Mouse (Mus musculus) CH12.LX (cell line): ENCODE measurements at regions not wholly inside any gene's neighbourhood (a gene's known extent, or its start where the extent isn't known, plus 50 kb on each side); places are given as distances from the start of the nearest gene placed in this dataset.

ENCODE experiments used
- DNase-seq: peaks from one replicate; pipeline ENCODE4 v3.0.0-alpha.2; 2013; ENCODE audit errors: extremely low read depth
- H3K27ac ChIP-seq: 2 replicates; pipeline ENCODE4 v1.5.1; 2012; ENCODE audit warnings: low read depth, mild to moderate bottlenecking, control low read depth, moderate library complexity; ENCODE audit not compliant: insufficient read depth
- H3K27me3 ChIP-seq: replicated peaks from 2 replicates; pipeline ENCODE3; 2012; ENCODE audit warnings: inconsistent platforms
- H3K36me3 ChIP-seq, 2 experiments: replicated peaks in 1 of 2; 2 replicates each; pipeline versions ENCODE3 to v1.6.1; 2012; ENCODE audit warnings: inconsistent platforms in 1 of 2, low read length in 1 of 2, mild to moderate bottlenecking in 1 of 2, mixed read lengths in 1 of 2, moderate library complexity in 1 of 2; ENCODE audit not compliant: control insufficient read depth in 1 of 2, insufficient read depth in 1 of 2
- H3K4me1 ChIP-seq, 2 experiments: 2 replicates each; pipeline ENCODE4 v1.6.1; 2012; ENCODE audit warnings: inconsistent platforms in 1 of 2, moderate library complexity in 1 of 2; ENCODE audit not compliant: insufficient read depth in 2 of 2, control insufficient read depth in 1 of 2
- H3K4me2 ChIP-seq: 2 replicates; pipeline ENCODE4 v1.6.1; 2012; ENCODE audit warnings: low read depth, mild to moderate bottlenecking, control low read depth; ENCODE audit not compliant: poor library complexity, insufficient read depth, severe bottlenecking
- H3K4me3 ChIP-seq, 3 experiments: fragments of 150-350 bp in 1 of 3; sonication (generic) in 1 of 3; replicated peaks in 1 of 3; 2 replicates each; pipeline versions ENCODE3 to v1.5.1; 2011 to 2012; ENCODE audit warnings: low read depth in 2 of 3, low read length in 2 of 3, mild to moderate bottlenecking in 2 of 3, moderate library complexity in 2 of 3, control low read depth in 1 of 3, improper control_type of control experiment in 1 of 3, inconsistent platforms in 1 of 3, mixed read lengths in 1 of 3; ENCODE audit not compliant: poor library complexity in 1 of 3
- H3K79me2 ChIP-seq: replicated peaks from 2 replicates; pipeline ENCODE4 v1.6.1; 2012; ENCODE audit warnings: mild to moderate bottlenecking, moderate library complexity; ENCODE audit not compliant: control insufficient read depth, poor library complexity, insufficient read depth, severe bottlenecking; ENCODE audit errors: extremely low read depth
- H3K9ac ChIP-seq: 2 replicates; pipeline ENCODE4 v1.6.1; 2012; ENCODE audit warnings: low read depth, mild to moderate bottlenecking, control low read depth, moderate library complexity; ENCODE audit not compliant: insufficient read depth
- H3K9me3 ChIP-seq: replicated peaks from 2 replicates; pipeline ENCODE3; 2012; ENCODE audit warnings: low read length, inconsistent platforms, mixed read lengths
- BHLHE40 ChIP-seq: IDR thresholded peaks from 2 replicates; pipeline ENCODE4 v1.6.1; 2011; ENCODE audit warnings: mild to moderate bottlenecking, low read depth, low read length, improper control_type of control experiment
- HCFC1 ChIP-seq: IDR thresholded peaks from 2 replicates; pipeline ENCODE4 v1.6.1; 2012; ENCODE audit warnings: low read depth, mild to moderate bottlenecking, inconsistent platforms, low read length, improper control_type of control experiment
- IRF4 ChIP-seq: IDR thresholded peaks from 2 replicates; pipeline ENCODE4 v1.6.1; 2014; ENCODE audit warnings: low read depth, mild to moderate bottlenecking, inconsistent platforms, low read length, improper control_type of control experiment
- JUN ChIP-seq: IDR thresholded peaks from 2 replicates; pipeline ENCODE4 v1.6.1; 2011; ENCODE audit warnings: low read depth, mild to moderate bottlenecking, low read length, improper control_type of control experiment, moderate library complexity; ENCODE audit not compliant: insufficient read depth
- JUND ChIP-seq: conservative IDR thresholded peaks from 2 replicates; pipeline ENCODE4 v1.6.1; 2011; ENCODE audit warnings: low read depth, low read length, improper control_type of control experiment
- KAT2A ChIP-seq: IDR thresholded peaks from 2 replicates; pipeline ENCODE4 v1.6.1; 2012; ENCODE audit warnings: low read length, improper control_type of control experiment, inconsistent platforms; ENCODE audit not compliant: insufficient replicate concordance
- MAFK ChIP-seq: IDR thresholded peaks from 2 replicates; pipeline ENCODE4 v1.6.1; 2011; ENCODE audit warnings: low read length, improper control_type of control experiment; ENCODE audit not compliant: insufficient replicate concordance
- MAX ChIP-seq: IDR thresholded peaks from 2 replicates; pipeline ENCODE4 v1.6.1; 2011; ENCODE audit warnings: low read length, improper control_type of control experiment
- MAZ ChIP-seq: IDR thresholded peaks from 2 replicates; pipeline ENCODE4 v1.6.1; 2012; ENCODE audit warnings: low read depth, mild to moderate bottlenecking, inconsistent platforms, low read length, improper control_type of control experiment, moderate library complexity
- NRF1 ChIP-seq: IDR thresholded peaks from 2 replicates; pipeline ENCODE4 v1.6.1; 2014; ENCODE audit warnings: low read depth, mild to moderate bottlenecking, inconsistent platforms, low read length, improper control_type of control experiment, moderate library complexity
- PAX5 ChIP-seq: IDR thresholded peaks from 2 replicates; pipeline ENCODE4 v1.6.1; 2012; ENCODE audit warnings: low read length, inconsistent platforms, mixed read lengths
- POLR2A ChIP-seq: IDR thresholded peaks from 2 replicates; pipeline ENCODE4 v1.6.1; 2011; ENCODE audit warnings: low read depth, mild to moderate bottlenecking, improper control_type of control experiment, low read length
- POLR2AphosphoS2 ChIP-seq: IDR thresholded peaks from 2 replicates; pipeline ENCODE4 v1.6.1; 2011; ENCODE audit warnings: low read depth, low read length, improper control_type of control experiment
- RCOR1 ChIP-seq: conservative IDR thresholded peaks from 2 replicates; pipeline ENCODE4 v1.6.1; 2012; ENCODE audit warnings: low read depth, mild to moderate bottlenecking, inconsistent platforms, low read length, improper control_type of control experiment
- SIN3A ChIP-seq: IDR thresholded peaks from 2 replicates; pipeline ENCODE4 v1.6.1; 2012; ENCODE audit warnings: low read length, improper control_type of control experiment, inconsistent platforms
- TCF12 ChIP-seq: IDR thresholded peaks from 2 replicates; pipeline ENCODE4 v1.6.1; 2014; ENCODE audit warnings: low read depth, mild to moderate bottlenecking, inconsistent platforms, low read length, improper control_type of control experiment
- USF1 ChIP-seq: IDR thresholded peaks from 2 replicates; pipeline ENCODE4 v1.6.1; 2014; ENCODE audit warnings: low read depth, mild to moderate bottlenecking, inconsistent platforms, low read length, improper control_type of control experiment
- ZC3H11A ChIP-seq: IDR thresholded peaks from 2 replicates; pipeline ENCODE4 v1.6.1; 2012; ENCODE audit warnings: low read depth, mild to moderate bottlenecking, inconsistent platforms, low read length, improper control_type of control experiment
- ZNF384 ChIP-seq: IDR thresholded peaks from 2 replicates; pipeline ENCODE4 v1.6.1; 2012; ENCODE audit warnings: low read depth, low read length, improper control_type of control experiment, inconsistent platforms
- dilution Hi-C: fragments of 300-500 bp; cut with MboI; formaldehyde crosslinking; loops from 2 replicates; pipeline ENCODE4 v1.14.3; 2020; ENCODE audit warnings: low sequenced_read_pairs; ENCODE audit not compliant: extremely low pct_unique_long_range_greater_than_20kb, extremely low pct_ligation_motif_present
- in situ Hi-C: fragments of 300-500 bp; cut with MboI; formaldehyde crosslinking; loops from 3 replicates; pipeline ENCODE4 v1.14.3; 2019; ENCODE audit warnings: low sequenced_read_pairs, low pct_ligation_motif_present, low pct_unique_long_range_greater_than_20kb, mixed read lengths

DNA sequence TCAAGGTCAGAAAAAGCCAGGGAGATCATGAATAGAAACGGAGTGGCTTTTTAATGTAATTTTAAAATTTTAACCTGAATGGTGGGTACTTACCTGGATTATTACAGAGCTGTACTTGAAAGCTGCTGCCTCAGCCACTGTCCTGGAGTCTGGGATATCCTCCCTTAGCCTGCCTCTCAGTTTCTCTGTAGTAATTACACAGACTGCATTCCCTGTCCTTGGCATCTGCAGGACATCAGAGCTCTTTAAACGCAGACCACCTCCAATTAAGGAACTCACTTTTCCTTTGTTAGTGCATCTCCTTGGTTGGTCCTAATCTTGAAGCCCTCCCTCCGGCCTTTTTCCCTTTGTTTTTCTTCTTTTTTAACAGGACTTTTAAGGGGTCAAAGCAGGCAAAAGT lies 565.8 kb upstream of the Galntl6 start:
- in situ Hi-C loops (no loop called here), dilution Hi-C loops (no loop called here)
- TF ChIP-seq MAFK (no peak), MAZ (no peak), KAT2A (no peak), NRF1 (no peak)
- no peaks in the 10 kb centered on the region for H3K4me1 ChIP-seq
- no peak overlapping the region for H3K4me3 ChIP-seq
- peaks cover 12% of the 10 kb centered on the region for H3K9me3 ChIP-seq
- no peak overlapping the region for H3K27ac ChIP-seq
- no peaks in the 10 kb centered on the region for H3K36me3 ChIP-seq
- no peaks in the 10 kb centered on the region for H3K79me2 ChIP-seq
- no peak overlapping the region for H3K4me2 ChIP-seq
- DNase-seq: no peak
- no peaks in the 10 kb centered on the region for H3K27me3 ChIP-seq
- no peak overlapping the region for H3K9ac ChIP-seq

DNA sequence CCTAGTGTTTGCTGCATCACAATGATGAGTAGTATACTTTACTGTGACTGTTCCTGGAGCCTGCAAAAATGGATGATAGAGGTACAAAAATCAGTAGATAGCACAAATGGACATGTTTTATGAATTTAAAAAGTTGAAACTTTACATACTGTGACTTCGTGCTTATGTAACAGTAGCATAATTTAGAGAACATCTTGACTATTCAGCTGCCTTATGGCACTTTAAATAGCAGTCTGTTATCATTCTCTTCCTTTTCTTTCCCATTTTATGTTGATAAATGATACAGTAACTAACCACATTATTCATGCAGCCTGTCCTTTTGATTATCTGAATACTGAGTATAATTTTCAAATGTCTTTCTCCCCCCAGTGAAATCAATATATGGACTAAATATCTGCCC lies 561.8 kb upstream of the Galntl6 start:
- no peak overlapping the region for H3K4me2 ChIP-seq
- TF ChIP-seq ZNF384 (no peak), IRF4 (no peak), MAX (no peak), JUN (no peak), POLR2A (no peak), ZC3H11A (no peak), PAX5 (no peak), USF1 (no peak), NRF1 (no peak), RCOR1 (no peak), SIN3A (no peak), TCF12 (no peak), JUND (no peak), HCFC1 (no peak), BHLHE40 (no peak), POLR2AphosphoS2 (no peak)
- H3K36me3 ChIP-seq: no peaks in the 10 kb centered on the region
- no peaks in the 10 kb centered on the region for H3K27me3 ChIP-seq
- H3K9me3 ChIP-seq: peaks cover 10% of the 10 kb centered on the region
- H3K9ac ChIP-seq: no peak overlapping the region
- H3K27ac ChIP-seq: no peak overlapping the region
- dilution Hi-C loops: no loop called here
- no peaks in the 10 kb centered on the region for H3K79me2 ChIP-seq
- no peaks in the 10 kb centered on the region for H3K4me1 ChIP-seq
- in situ Hi-C loops: no loop called here
- no peak for DNase-seq
- H3K4me3 ChIP-seq: no peak overlapping the region
